Mouse (Mus musculus): ENCODE data around the gene Pnpla1.
"Not testable (repeated sequence)": the region's sequence is repeated elsewhere in the genome, so short reads cannot be mapped to it uniquely, and the experiment has no call there.

The Pnpla1 gene

GRCm38 (mm10) chr17:28858205-28858604 lies at the start of gene Pnpla1:
TSS of gene Pnpla1 (plus strand) at chr17:28858411.
- no peak for DNase-seq (ENCODE audit: low read depth)

- no peak for DNase-seq (ENCODE audit: low read depth)
These were observed 49.5 kb upstream of the Pnpla1 start for GRCm38 (mm10) chr17:28808714-28809113.

GRCm38 (mm10) chr17:28809175-28809831 lies 48.9 kb upstream of the Pnpla1 start:
- DNase-seq (ENCODE audit: low read depth), result no peak

GRCm38 (mm10) chr17:28812345-28812744 lies 45.9 kb upstream of the Pnpla1 start:
- DNase-seq (ENCODE audit: low read depth), result no peak

GRCm38 (mm10) chr17:28814529-28815097 lies 43.6 kb upstream of the Pnpla1 start:
- no peak for DNase-seq (ENCODE audit: low read depth)

- no peak for DNase-seq (ENCODE audit: low read depth)
These were observed 42.7 kb upstream of the Pnpla1 start for GRCm38 (mm10) chr17:28815384-28816004.

- DNase-seq (ENCODE audit: low read depth), result not testable (repeated sequence)
These were observed 41.9 kb upstream of the Pnpla1 start for GRCm38 (mm10) chr17:28816326-28816725.

GRCm38 (mm10) chr17:28816875-28817811 lies 41.1 kb upstream of the Pnpla1 start:
- DNase-seq (ENCODE audit: low read depth), result no peak

- no peak for DNase-seq (ENCODE audit: low read depth)
These were observed 38.0 kb upstream of the Pnpla1 start for GRCm38 (mm10) chr17:28820189-28820588.

GRCm38 (mm10) chr17:28823004-28823745 lies 35.0 kb upstream of the Pnpla1 start:
- no peak for DNase-seq (ENCODE audit: low read depth)

- DNase-seq (ENCODE audit: low read depth), result no peak
These were observed 34.5 kb upstream of the Pnpla1 start for GRCm38 (mm10) chr17:28823749-28824148.

GRCm38 (mm10) chr17:28824896-28825295 lies 33.3 kb upstream of the Pnpla1 start:
- DNase-seq (ENCODE audit: low read depth), result no peak

GRCm38 (mm10) chr17:28825359-28826041 lies 32.7 kb upstream of the Pnpla1 start:
- DNase-seq (ENCODE audit: low read depth), result no peak

GRCm38 (mm10) chr17:28827665-28828231 lies 30.5 kb upstream of the Pnpla1 start:
- DNase-seq (ENCODE audit: low read depth), result no peak

GRCm38 (mm10) chr17:28829120-28829519 lies 29.1 kb upstream of the Pnpla1 start:
- no peak for DNase-seq (ENCODE audit: low read depth)

- DNase-seq (ENCODE audit: low read depth), result no peak
These were observed 27.1 kb upstream of the Pnpla1 start for GRCm38 (mm10) chr17:28831065-28831464.

- no peak for DNase-seq (ENCODE audit: low read depth)
These were observed 26.2 kb upstream of the Pnpla1 start for GRCm38 (mm10) chr17:28832040-28832439.

GRCm38 (mm10) chr17:28832875-28833274 lies 25.3 kb upstream of the Pnpla1 start:
- no peak for DNase-seq (ENCODE audit: low read depth)

- DNase-seq (ENCODE audit: low read depth), result no peak
These were observed 23.5 kb upstream of the Pnpla1 start for GRCm38 (mm10) chr17:28834676-28835075.

- no peak for DNase-seq (ENCODE audit: low read depth)
These were observed 20.4 kb upstream of the Pnpla1 start for GRCm38 (mm10) chr17:28837840-28838239.

GRCm38 (mm10) chr17:28841947-28842346 lies 16.3 kb upstream of the Pnpla1 start:
- DNase-seq (ENCODE audit: low read depth), result not testable (repeated sequence)

Measured in induced T-regulatory cell, adult 2 months (primary cell).